Mouse (Mus musculus): ENCODE results near the gene Pi16.

DNA sequence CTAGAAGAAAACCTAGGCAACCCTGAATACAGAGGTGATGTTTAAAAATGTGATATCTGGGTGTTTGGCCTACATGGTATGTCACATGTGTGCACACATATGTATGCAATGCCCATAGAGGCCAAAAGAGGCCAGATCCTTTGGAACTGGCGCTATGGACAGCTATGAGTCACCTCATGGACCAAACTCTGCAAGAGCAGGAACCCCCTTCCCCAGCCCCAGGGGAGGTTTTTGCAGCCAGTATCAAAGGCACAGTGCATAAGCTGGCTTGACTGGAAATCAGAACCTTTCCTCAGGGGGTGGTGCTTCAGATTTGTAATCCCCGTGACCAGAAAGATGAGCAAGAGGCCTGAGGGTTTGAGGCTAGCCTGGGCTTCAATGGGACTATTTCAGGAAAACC lies 5.4 kb upstream of the Pi16 start:
- TF ChIP-seq ZC3H11A (IDR thresholded peaks at IDR 0.05; ENCODE audit: borderline replicate concordance, low read depth, low read length), result no peak
- no peak for TF ChIP-seq CHD2 (IDR thresholded peaks at IDR 0.05; ENCODE audit: low read depth, low read length)
- TF ChIP-seq MAFK (IDR thresholded peaks at IDR 0.05; ENCODE audit: insufficient read depth, low read depth, low read length), result no peak
- no peak for TF ChIP-seq HCFC1 (IDR thresholded peaks at IDR 0.05; ENCODE audit: borderline replicate concordance, insufficient read depth, low read length)
